Mouse (Mus musculus): ENCODE measurements around the gene Man1a.

GRCm38 (mm10) chr10:54054188-54054587 lies 22.2 kb downstream of the Man1a start:
- TF ChIP-seq CTCF (IDR thresholded peaks at IDR 0.05; ENCODE audit: low read depth, low read length), result no peak
- TF ChIP-seq POLR2A (IDR thresholded peaks at IDR 0.05; ENCODE audit: extremely low read depth, insufficient read depth, low read length), result no peak
